Mouse (Mus musculus) intestine, postnatal 0 days (tissue): ENCODE results near the gene Bahd1. TPM values are rescaled to one million over a fixed set of nuclear protein-coding genes. Genes with fewer than 3 reads are reported as not detected.

Experiments
- ATAC-seq: fragments of 200-750 bp; cut with Nextera tagmentation; 2 replicates; pipeline ENCODE4 v1.8.0; 2017; ENCODE audit warnings: mild to moderate bottlenecking, moderate TSS enrichment, moderate library complexity
- H3K27ac ChIP-seq: fragments of 300-500 bp; sonication (generic); 2 replicates; pipeline ENCODE4 v1.5.1; 2014; ENCODE audit warnings: mild to moderate bottlenecking, low read depth, low read length, moderate library complexity
- H3K27me3 ChIP-seq: fragments of 300-500 bp; sonication (generic); replicated peaks from 2 replicates; pipeline ENCODE4 v1.6.1; 2014; ENCODE audit warnings: low read length, mixed read lengths; ENCODE audit not compliant: control insufficient read depth, insufficient read depth
- H3K36me3 ChIP-seq: fragments of 300-500 bp; sonication (generic); 2 replicates; pipeline ENCODE4 v1.6.1; 2014; ENCODE audit warnings: mild to moderate bottlenecking, moderate library complexity; ENCODE audit not compliant: control insufficient read depth, insufficient read depth
- H3K4me1 ChIP-seq: fragments of 300-500 bp; sonication (generic); replicated peaks from 2 replicates; pipeline ENCODE4 v1.6.1; 2014; ENCODE audit warnings: antibody characterized with exemption, low read length, mixed read lengths; ENCODE audit not compliant: control insufficient read depth, insufficient read depth
- H3K4me2 ChIP-seq: fragments of 300-500 bp; sonication (generic); replicated peaks from 2 replicates; pipeline ENCODE4 v1.6.1; 2014; ENCODE audit warnings: low read depth, mild to moderate bottlenecking, moderate library complexity
- H3K4me3 ChIP-seq: fragments of 300-500 bp; sonication (generic); 2 replicates; pipeline ENCODE4 v1.5.1; 2014; ENCODE audit warnings: low read depth, low read length
- H3K9ac ChIP-seq: fragments of 300-500 bp; sonication (generic); 2 replicates; pipeline ENCODE4 v1.6.1; 2014; ENCODE audit warnings: mild to moderate bottlenecking, low read depth, low read length
- H3K9me3 ChIP-seq: fragments of 300-500 bp; sonication (generic); 2 replicates; pipeline ENCODE4 v1.6.1; 2016; ENCODE audit warnings: mixed run types; ENCODE audit not compliant: control insufficient read depth
- CTCF ChIP-seq: sonication (generic); IDR thresholded peaks from 2 replicates; pipeline ENCODE4 v1.5.1; 2016; ENCODE audit warnings: low read depth, mild to moderate bottlenecking, control low read depth, antibody characterized with exemption, moderate library complexity
- WGBS: fragments of 180-500 bp; shearing (Covaris S2); extraction: QIAGEN DNeasy Blood & Tissue Kit; methylation state at CpG from one replicate; pipeline ENCODE4 v1.1.7; 2014; 5-methylcytosine and 5-hydroxymethylcytosine counted together
- polyA plus RNA-seq: library from polyadenylated mRNA; unstranded; fragments of >200 nt; fragmentation: Nextera tagmentation; extraction: Ambion mirVana; gene quantifications from 2 replicates; pipeline ENCODE4 v1.2.1, GENCODE M21; 2015

Gene Bahd1
- polyA plus RNA-seq, 1 experiment from 2014 or later, result 6.1 TPM

- peak overlapping the region; percentile 80 for H3K9ac ChIP-seq
- no peaks in the 10 kb centered on the region for H3K9me3 ChIP-seq
- peak; percentile 33 for TF ChIP-seq CTCF
- H3K4me3 ChIP-seq, result peak overlapping the region; percentile 93
- H3K27ac ChIP-seq, result peak overlapping the region; percentile 91
- no peaks in the 10 kb centered on the region for H3K36me3 ChIP-seq
- H3K4me2 ChIP-seq, result peak overlapping the region; percentile 99
- peak; percentile 85 for ATAC-seq
- under 1% methylated on average over 77 of the region's 120 CpGs for WGBS
- peaks cover 13% of the 10 kb centered on the region for H3K4me1 ChIP-seq
- H3K27me3 ChIP-seq, result peaks cover 38% of the 10 kb centered on the region
Measured at GRCm38 (mm10) chr2:118901175-118902031, 1.2 kb downstream of the Bahd1 start.

GRCm38 (mm10) chr2:118902051-118903025, 2.2 kb downstream of the Bahd1 start:
- 1% methylated on average over 92 of the region's 106 CpGs for WGBS
- Histone ChIP-seq H3K27me3 (peaks cover 29% of the 10 kb centered on the region), H3K9ac (peak overlapping the region; percentile 80), H3K36me3 (no peaks in the 10 kb centered on the region), H3K27ac (peak overlapping the region; percentile 91), H3K4me2 (peak overlapping the region; percentile 99), H3K9me3 (no peaks in the 10 kb centered on the region), H3K4me3 (peak overlapping the region; percentile 93), H3K4me1 (peaks cover 7% of the 10 kb centered on the region; the same call in 1 of the 2 replicates)
- peak; percentile 62 for TF ChIP-seq CTCF
- peak; percentile 44 for ATAC-seq

GRCm38 (mm10) chr2:118903333-118903741, 3.2 kb downstream of the Bahd1 start:
- Histone ChIP-seq H3K9me3 (no peaks in the 10 kb centered on the region), H3K4me1 (peaks cover 7% of the 10 kb centered on the region; the same call in 1 of the 2 replicates), H3K9ac (no peak overlapping the region), H3K36me3 (no peaks in the 10 kb centered on the region), H3K4me2 (peak overlapping the region; percentile 99), H3K27me3 (peaks cover 19% of the 10 kb centered on the region), H3K27ac (no peak overlapping the region), H3K4me3 (peak overlapping the region; percentile 93; the same call in 1 of the 2 replicates)
- TF ChIP-seq CTCF, result no peak
- no peak for ATAC-seq
- 22% methylated on average over 10 of the region's 10 CpGs for WGBS

- Histone ChIP-seq H3K9me3 (no peaks in the 10 kb centered on the region), H3K4me3 (no peak overlapping the region), H3K27ac (no peak overlapping the region), H3K9ac (no peak overlapping the region), H3K36me3 (no peaks in the 10 kb centered on the region), H3K4me1 (peaks cover 7% of the 10 kb centered on the region; the same call in 1 of the 2 replicates), H3K27me3 (peaks cover 3% of the 10 kb centered on the region), H3K4me2 (no peak overlapping the region)
- ATAC-seq, result no peak
- WGBS, result 82% methylated on average over 7 of the region's 7 CpGs
- no peak for TF ChIP-seq CTCF
Measured at GRCm38 (mm10) chr2:118905433-118906117, 5.4 kb downstream of the Bahd1 start.

- TF ChIP-seq CTCF, result no peak
- 88% methylated on average over 5 of the region's 5 CpGs for WGBS
- peaks cover 7% of the 10 kb centered on the region; the same call in 1 of the 2 replicates for H3K4me1 ChIP-seq
- no peak overlapping the region for H3K4me3 ChIP-seq
- H3K9me3 ChIP-seq, result no peaks in the 10 kb centered on the region
- H3K36me3 ChIP-seq, result no peaks in the 10 kb centered on the region
- H3K27me3 ChIP-seq, result no peaks in the 10 kb centered on the region
- no peak for ATAC-seq
- H3K9ac ChIP-seq, result no peak overlapping the region
- no peak overlapping the region for H3K27ac ChIP-seq
- H3K4me2 ChIP-seq, result no peak overlapping the region
Measured at GRCm38 (mm10) chr2:118906118-118906492, 5.9 kb downstream of the Bahd1 start.
